ENCODE assay signal across 13 mouse cellular contexts in genomic region chr9:107508266-107508665, GRCm38 (mm10). TPM values are rescaled to one million over a fixed set of nuclear protein-coding genes. Genes with fewer than 3 reads are reported as not detected.
DNase-seq lines count a peak whose midpoint lies in the region; ATAC-seq and TF ChIP-seq lines count a peak whose summit lies in the region.
"Had no signal": no experiment of that assay in that cellular context is flagged by ENCODE, and none has a peak within 500 bp of the region (broad histone marks: within the 10 kb centered on the region; RNA-seq: fewer than 3 reads in every experiment).

No protein-coding gene starts in this region.

- H3K36me3 ChIP-seq in forebrain, embryonic 13.5 days (ENCODE audit: poor library complexity, severe bottlenecking) = no peaks in the 10 kb centered on the region
- no peaks in the 10 kb centered on the region for H3K36me3 ChIP-seq in midbrain, embryonic 14.5 days (ENCODE audit: control insufficient read depth, insufficient read depth, low read length)
- H3K36me3 ChIP-seq: embryonic facial prominence, embryonic 13.5 days; liver, embryonic 13.5 days had no signal

- H3K4me1 ChIP-seq in forebrain, embryonic 13.5 days = peaks cover 91% of the 10 kb centered on the region
- peaks cover 54% of the 10 kb centered on the region for H3K4me1 ChIP-seq in midbrain, embryonic 14.5 days (ENCODE audit: control insufficient read depth, insufficient read depth, low read length)
- H3K4me1 ChIP-seq in lung, adult 2 months (ENCODE audit: control insufficient read depth, insufficient read depth, low read length) = no peaks in the 10 kb centered on the region
- H3K4me1 ChIP-seq: liver, embryonic 13.5 days had no signal

- TF ChIP-seq POLR2A in lung, adult 2 months (IDR thresholded peaks at IDR 0.05; ENCODE audit: borderline replicate concordance, extremely low read depth, low read depth, low read length) = no peak

- 0 out of 2 replicates have a peak overlapping the region, but pooled peaks have one; percentile 1 for H3K9ac ChIP-seq in forebrain, embryonic 13.5 days
- no peak overlapping the region; the same call in 1 of the 2 replicates for H3K9ac ChIP-seq in midbrain, embryonic 14.5 days (replicated peaks; ENCODE audit: low read length)
- H3K9ac ChIP-seq: embryonic facial prominence, embryonic 13.5 days; liver, embryonic 13.5 days had no signal

- 0 out of 2 replicates have a peak, but pooled peaks cover 2% of the 10 kb centered on the region for H3K27me3 ChIP-seq in forebrain, embryonic 13.5 days
- H3K27me3 ChIP-seq in midbrain, embryonic 14.5 days (ENCODE audit: control insufficient read depth, insufficient read depth, low read length) = no peaks in the 10 kb centered on the region

- no peaks in the 10 kb centered on the region for H3K9me3 ChIP-seq in forebrain, embryonic 13.5 days (replicated peaks)
- no peaks in the 10 kb centered on the region for H3K9me3 ChIP-seq in midbrain, embryonic 14.5 days (ENCODE audit: control insufficient read depth, low read length)
- H3K9me3 ChIP-seq: embryonic facial prominence, embryonic 13.5 days; liver, embryonic 13.5 days had no signal

- peak overlapping the region; percentile 64 for H3K27ac ChIP-seq in forebrain, embryonic 13.5 days
- H3K27ac ChIP-seq in midbrain, embryonic 14.5 days (replicated peaks; ENCODE audit: low read depth, low read length) = peak overlapping the region; percentile 52; the same call in 1 of the 2 replicates
- H3K27ac ChIP-seq: embryonic facial prominence, embryonic 13.5 days; liver, embryonic 13.5 days had no signal

- ATAC-seq in forebrain, embryonic 13.5 days = peak; percentile 61
- ATAC-seq in midbrain, embryonic 14.5 days (ENCODE audit: low FRiP score, low TSS enrichment) = no peak
- ATAC-seq: intestine, postnatal 0 days had no signal

- 56% methylated on average over 10 of the region's 10 CpGs for WGBS in forebrain, embryonic 13.5 days
- WGBS in midbrain, embryonic 14.5 days = 50% methylated on average over 10 of the region's 10 CpGs
- 50% methylated on average over 10 of the region's 10 CpGs for WGBS in lung, adult 2 months

- H3K4me3 ChIP-seq in forebrain, embryonic 13.5 days = no peak overlapping the region
- no peak overlapping the region for H3K4me3 ChIP-seq in midbrain, embryonic 14.5 days (replicated peaks; ENCODE audit: low read depth, low read length)
- no peak overlapping the region for H3K4me3 ChIP-seq in lung, adult 2 months (replicated peaks; ENCODE audit: extremely low read depth, low read depth, low read length)
- H3K4me3 ChIP-seq: embryonic facial prominence, embryonic 13.5 days; liver, embryonic 13.5 days; myocyte had no signal

- peak; percentile 79 for DNase-seq in brain, adult 2 months (ENCODE audit: low read depth, low spot score)
- DNase-seq in layer of hippocampus, adult 18-20 months (ENCODE audit: low spot score in 2 of 2) = peak; percentile 63 to 74
- peak; percentile 72 for DNase-seq in midbrain, embryonic 14.5 days
- DNase-seq in lung, adult 2 months = no peak
- DNase-seq in Muller cell, postnatal 12 days (ENCODE audit: inconsistent ontology term) = no peak
- no peak for DNase-seq in ovary, adult 18-20 months (ENCODE audit: low spot score)
- no peak for DNase-seq in embryo, embryonic 9.5 days (ENCODE audit: extremely low spot score)
- DNase-seq: liver, embryonic 13.5 days had no signal

- H3K4me2 ChIP-seq in forebrain, embryonic 13.5 days = peak overlapping the region; percentile 29; the same call in 1 of the 2 replicates
- H3K4me2 ChIP-seq in midbrain, embryonic 14.5 days (ENCODE audit: low read length) = no peak overlapping the region
- H3K4me2 ChIP-seq: embryonic facial prominence, embryonic 13.5 days; liver, embryonic 13.5 days had no signal

- no peak for TF ChIP-seq CTCF in lung, adult 2 months (IDR thresholded peaks at IDR 0.05; ENCODE audit: insufficient read depth, low read length)

RNA-seq across cellular contexts. Expression of gene Tmem115, which starts 25.5 kb away (rescaled TPM):
- 36.9 TPM in 2 replicates for polyA plus RNA-seq in forebrain, embryonic 13.5 days (2015; fragmentation: Nextera tagmentation; extraction: Ambion mirVana)
- 10 to 100 TPM; 41.7 to 42.3 TPM for total RNA-seq in layer of hippocampus, adult 18-20 months (2021)
- polyA plus RNA-seq in midbrain, embryonic 14.5 days (2014; fragmentation: Nextera tagmentation; extraction: Ambion mirVana) = 50.9 and 51.7 TPM in 2 replicates
- polyA plus RNA-seq in lung, adult 2 months (2012; rRNA removed) = 57.6 and 59.4 TPM in 2 replicates

RNA-seq across cellular contexts. Expression of gene Cyb561d2, which starts 33.7 kb away (rescaled TPM):
- polyA plus RNA-seq in forebrain, embryonic 13.5 days (2015; fragmentation: Nextera tagmentation; extraction: Ambion mirVana) = 23.2 and 25.7 TPM in 2 replicates
- total RNA-seq in layer of hippocampus, adult 18-20 months (2021) = 10 to 100 TPM; 15.4 to 17.2 TPM
- polyA plus RNA-seq in midbrain, embryonic 14.5 days (2014; fragmentation: Nextera tagmentation; extraction: Ambion mirVana) = 35.1 and 49.6 TPM in 2 replicates
- 35.6 and 37.1 TPM in 2 replicates for polyA plus RNA-seq in lung, adult 2 months (2012; rRNA removed)

RNA-seq across cellular contexts. Expression of gene Nprl2, which starts 33.8 kb away (rescaled TPM):
- 59.0 and 61.9 TPM in 2 replicates for polyA plus RNA-seq in forebrain, embryonic 13.5 days (2015; fragmentation: Nextera tagmentation; extraction: Ambion mirVana)
- total RNA-seq in layer of hippocampus, adult 18-20 months (2021) = 10 to 100 TPM; 40.6 to 44.5 TPM
- polyA plus RNA-seq in midbrain, embryonic 14.5 days (2014; fragmentation: Nextera tagmentation; extraction: Ambion mirVana) = 69.4 and 75.7 TPM in 2 replicates
- 24.8 and 31.3 TPM in 2 replicates for polyA plus RNA-seq in lung, adult 2 months (2012; rRNA removed)

RNA-seq across cellular contexts. Expression of gene Zmynd10, which starts 38.8 kb away (rescaled TPM):
- polyA plus RNA-seq in forebrain, embryonic 13.5 days (2015; fragmentation: Nextera tagmentation; extraction: Ambion mirVana) = 2.0 and 4.0 TPM in 2 replicates
- total RNA-seq in layer of hippocampus, adult 18-20 months (2021) = 1 to 10 TPM; 5.7 to 6.2 TPM
- 2.2 and 2.5 TPM in 2 replicates for polyA plus RNA-seq in midbrain, embryonic 14.5 days (2014; fragmentation: Nextera tagmentation; extraction: Ambion mirVana)
- 12.8 and 13.2 TPM in 2 replicates for polyA plus RNA-seq in lung, adult 2 months (2012; rRNA removed)
- total RNA-seq: gastrocnemius, postnatal 4 days had no signal
- polyA plus RNA-seq: liver, embryonic 13.5 days had no signal

RNA-seq across cellular contexts. Expression of gene Rassf1, which starts 43.1 kb away (rescaled TPM):
- 39.3 and 43.2 TPM in 2 replicates for polyA plus RNA-seq in forebrain, embryonic 13.5 days (2015; fragmentation: Nextera tagmentation; extraction: Ambion mirVana)
- 10 to 100 TPM; 16.3 to 18.1 TPM for total RNA-seq in layer of hippocampus, adult 18-20 months (2021)
- 35.5 and 40.4 TPM in 2 replicates for polyA plus RNA-seq in midbrain, embryonic 14.5 days (2014; fragmentation: Nextera tagmentation; extraction: Ambion mirVana)
- polyA plus RNA-seq in lung, adult 2 months (2012; rRNA removed) = 43.7 and 45.5 TPM in 2 replicates

Comparison
In these comparisons a context has a peak if more than half of its experiments do, and no peak if none do; other contexts are left out.
1. DNase-seq: peak in brain, adult 2 months (single experiment), layer of hippocampus, adult 18-20 months (2 of 2) and midbrain, embryonic 14.5 days (single experiment); none in lung, adult 2 months (single experiment), Muller cell, postnatal 12 days (single experiment), ovary, adult 18-20 months (single experiment) and embryo, embryonic 9.5 days (single experiment).